Mouse (Mus musculus) neural tube, embryonic 10.5 days (tissue): ENCODE measurements around the gene Adat1.

Source experiments
- DNase-seq: peaks from one replicate; pipeline ENCODE4 v3.0.0-alpha.2; 2017; ENCODE audit warnings: low spot score; ENCODE audit errors: extremely low spot score

The Adat1 gene

GRCm38 (mm10) chr8:111992013-111992702, at the start of gene Adat1:
Gene Adat1 (minus strand): TSS chr8:111992302.
- peak; percentile 86 for DNase-seq

GRCm38 (mm10) chr8:112037521-112037920, 45.4 kb upstream of the Adat1 start:
- no peak for DNase-seq

- peak; percentile 70 for DNase-seq
These were observed 42.5 kb upstream of the Adat1 start for GRCm38 (mm10) chr8:112034603-112035002.

- DNase-seq, result no peak
These were observed 41.0 kb upstream of the Adat1 start for GRCm38 (mm10) chr8:112033071-112033470.

GRCm38 (mm10) chr8:112030663-112031062, 38.6 kb upstream of the Adat1 start:
- DNase-seq, result no peak

- no peak for DNase-seq
These were observed 37.4 kb upstream of the Adat1 start for GRCm38 (mm10) chr8:112029455-112029854.

- no peak for DNase-seq
These were observed 22.8 kb upstream of the Adat1 start, which contains the start of gene Gm6793 for GRCm38 (mm10) chr8:112014936-112015335. Gene Gm6793 (minus strand): TSS chr8:112015036.

- peak; percentile 61 for DNase-seq
These were observed 19.7 kb upstream of the Adat1 start for GRCm38 (mm10) chr8:112011816-112012242.

- DNase-seq, result peak; percentile 92
These were observed 19.1 kb upstream of the Adat1 start, which contains the start of the genes Kars and Terf2ip for GRCm38 (mm10) chr8:112010997-112011815. Gene Kars (minus strand): TSS chr8:112011323. Gene Terf2ip (plus strand): TSS chr8:112011398.

- no peak for DNase-seq
These were observed 17.5 kb upstream of the Adat1 start for GRCm38 (mm10) chr8:112009558-112009957.

GRCm38 (mm10) chr8:112007669-112008068, 15.6 kb upstream of the Adat1 start:
- no peak for DNase-seq

GRCm38 (mm10) chr8:112005601-112006000, 13.5 kb upstream of the Adat1 start:
- DNase-seq, result no peak

- no peak for DNase-seq
These were observed 12.7 kb upstream of the Adat1 start for GRCm38 (mm10) chr8:112004754-112005153.

- DNase-seq, result no peak
These were observed 569 bp upstream of the Adat1 start for GRCm38 (mm10) chr8:111992703-111993039.

GRCm38 (mm10) chr8:111991278-111991677, 824 bp downstream of the Adat1 start:
- no peak for DNase-seq

GRCm38 (mm10) chr8:111989911-111990310, 2.2 kb downstream of the Adat1 start:
- peak; percentile 81 for DNase-seq

GRCm38 (mm10) chr8:111984511-111984910, 7.6 kb downstream of the Adat1 start:
- no peak for DNase-seq

- DNase-seq, result no peak
These were observed 10.0 kb downstream of the Adat1 start for GRCm38 (mm10) chr8:111982116-111982515.

GRCm38 (mm10) chr8:111978147-111978546, 14.0 kb downstream of the Adat1 start:
- DNase-seq, result no peak

GRCm38 (mm10) chr8:111976326-111976725, 15.8 kb downstream of the Adat1 start:
- no peak for DNase-seq

GRCm38 (mm10) chr8:111975706-111976105, 16.4 kb downstream of the Adat1 start:
- DNase-seq, result no peak

- no peak for DNase-seq
These were observed 18.0 kb downstream of the Adat1 start for GRCm38 (mm10) chr8:111974138-111974537.
